Mouse (Mus musculus): ENCODE measurements around the gene Slc30a7. TPM values are rescaled to one million over a fixed set of nuclear protein-coding genes. Genes with fewer than 3 reads are reported as not detected.
A peak's percentile ranks its signal among the peaks of the same experiment; 100 is the strongest.

Gene Slc30a7
- total RNA-seq, 2 experiments from 2014 or later = 24.9 to 29.3 TPM

DNA sequence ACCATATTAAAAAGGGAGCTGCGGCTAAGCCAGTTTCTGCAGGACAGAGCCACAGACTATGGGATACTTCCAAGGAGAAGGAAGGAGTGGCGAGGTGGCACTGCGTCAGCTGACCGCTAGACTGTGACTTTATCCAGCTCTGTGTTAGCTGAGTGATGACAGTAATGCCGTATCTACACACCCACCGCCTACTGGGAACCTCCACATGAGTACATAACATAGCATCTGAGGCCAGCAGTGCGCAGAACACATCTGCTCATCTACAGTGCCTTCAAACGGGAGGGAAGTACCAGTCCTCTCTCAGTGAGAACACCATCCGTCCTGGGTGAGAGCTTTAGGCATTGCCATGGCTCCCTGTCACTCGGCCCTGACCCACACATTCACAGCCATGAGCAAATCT lies 32.2 kb downstream of the Slc30a7 start:
- no peak for TF ChIP-seq CTCF (conservative IDR thresholded peaks at IDR 0.05)
- Histone ChIP-seq H3K27ac (no peak overlapping the region), H3K4me3 (no peak overlapping the region)
- no peak for DNase-seq (ENCODE audit: low spot score in 2 of 2)

DNA sequence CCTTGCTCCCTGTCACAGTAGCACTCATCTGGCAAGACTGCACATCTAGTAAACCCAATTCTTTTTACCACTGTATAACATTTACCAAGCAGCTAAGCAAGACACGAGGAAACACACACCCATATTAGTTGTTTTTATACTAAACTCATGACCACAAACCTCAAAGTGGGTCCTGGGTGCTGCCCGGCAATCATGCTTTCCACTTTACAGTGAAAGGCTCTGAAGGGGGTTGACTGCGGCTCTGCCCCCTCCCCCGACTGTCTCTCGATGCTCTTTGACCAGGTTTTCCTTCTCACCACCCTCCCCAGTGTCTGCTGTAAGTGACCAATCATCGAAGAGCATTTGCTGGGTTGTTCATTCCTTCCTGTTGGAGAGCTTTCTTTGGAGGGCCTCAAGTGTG lies 33.0 kb downstream of the Slc30a7 start:
- no peak for DNase-seq (ENCODE audit: low spot score in 2 of 2)
- Histone ChIP-seq H3K4me3 (no peak overlapping the region), H3K27ac (no peak overlapping the region)
- TF ChIP-seq CTCF (conservative IDR thresholded peaks at IDR 0.05) = no peak

DNA sequence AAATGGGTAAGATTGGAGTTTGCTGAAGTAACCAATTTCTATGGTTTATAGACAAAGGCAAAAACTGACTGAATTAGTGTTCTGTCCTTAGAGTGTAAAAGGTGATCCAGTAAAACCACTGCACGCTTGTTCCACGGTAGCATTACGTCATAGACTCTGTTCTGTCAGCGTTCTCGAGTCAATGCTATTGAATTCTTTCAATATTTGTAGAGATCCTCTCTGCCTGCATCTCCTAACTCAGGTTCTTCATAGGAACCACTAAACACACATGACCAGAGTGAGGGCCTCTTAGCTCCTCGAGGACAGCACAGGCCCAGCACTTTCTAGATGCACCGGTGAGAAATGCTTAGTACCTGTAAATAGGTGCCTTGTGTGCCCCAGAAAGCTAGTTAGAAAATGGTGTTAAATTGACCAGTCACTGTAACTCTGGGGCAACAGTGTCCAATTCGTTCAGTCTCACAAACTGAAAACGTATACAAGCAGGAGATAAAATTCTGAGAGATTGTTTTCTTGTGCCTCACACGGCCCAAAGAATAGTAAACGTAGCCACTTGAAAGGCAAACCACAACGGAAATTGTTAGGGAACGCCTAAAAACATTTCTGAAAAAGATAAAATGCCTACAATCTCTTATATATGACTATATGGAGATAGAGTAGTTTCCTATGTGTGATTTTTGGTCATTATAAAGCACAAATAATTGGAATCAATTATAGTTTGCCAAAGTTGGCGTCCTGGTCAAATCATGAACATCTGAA lies 35.1 kb downstream of the Slc30a7 start:
- H3K4me3 ChIP-seq = no peak overlapping the region
- H3K27ac ChIP-seq = no peak overlapping the region
- TF ChIP-seq CTCF (conservative IDR thresholded peaks at IDR 0.05) = no peak
- DNase-seq (ENCODE audit: low spot score in 2 of 2) = no peak

GRCm38 (mm10) chr3:115971045-115971785 lies 36.0 kb downstream of the Slc30a7 start:
- no peak for DNase-seq (ENCODE audit: low spot score in 2 of 2)
- no peak for TF ChIP-seq CTCF (conservative IDR thresholded peaks at IDR 0.05)
- no peak overlapping the region for H3K27ac ChIP-seq
- no peak overlapping the region for H3K4me3 ChIP-seq

DNA sequence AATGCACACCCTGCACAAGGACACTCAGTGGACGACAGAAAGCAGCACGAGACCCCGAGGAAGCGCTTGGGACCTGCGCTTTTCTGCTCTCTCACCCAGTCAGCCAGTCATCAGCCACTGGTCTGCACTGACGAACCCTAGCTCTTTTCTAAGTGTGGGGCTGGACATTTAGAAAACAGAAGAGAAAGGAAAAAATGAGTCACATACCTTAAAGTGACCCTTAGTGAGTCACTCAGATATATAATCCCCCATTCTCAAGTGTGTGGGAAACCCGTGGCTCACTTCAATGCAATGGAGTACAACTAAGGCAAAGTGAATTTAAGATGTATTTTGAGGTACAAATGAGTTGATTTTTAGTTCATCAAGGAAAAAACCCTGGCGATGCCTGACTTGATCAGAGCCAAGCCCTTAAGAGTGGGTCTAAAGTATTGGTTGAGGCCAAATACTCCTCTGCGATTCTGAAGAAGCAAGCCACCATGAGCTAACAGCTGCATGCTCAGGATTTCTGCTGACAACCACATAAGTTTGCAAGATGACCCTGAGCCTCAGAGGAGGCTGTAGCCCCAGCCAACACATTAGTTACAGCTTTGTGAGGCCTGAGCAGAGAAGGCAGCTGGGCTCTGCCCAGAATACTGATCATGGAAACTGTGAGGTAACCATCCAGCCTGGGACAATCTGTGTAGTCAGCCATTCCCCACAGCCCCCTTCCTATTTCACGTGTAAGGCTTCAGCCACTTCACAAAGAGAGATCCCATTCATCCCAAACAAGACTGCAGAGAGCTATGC lies 38.3 kb downstream of the Slc30a7 start:
- no peak for TF ChIP-seq CTCF (conservative IDR thresholded peaks at IDR 0.05)
- Histone ChIP-seq H3K4me3 (no peak overlapping the region), H3K27ac (peak overlapping the region; percentile 32; the same call in 1 of the 2 replicates)
- DNase-seq (ENCODE audit: low spot score in 2 of 2) = no peak

DNA sequence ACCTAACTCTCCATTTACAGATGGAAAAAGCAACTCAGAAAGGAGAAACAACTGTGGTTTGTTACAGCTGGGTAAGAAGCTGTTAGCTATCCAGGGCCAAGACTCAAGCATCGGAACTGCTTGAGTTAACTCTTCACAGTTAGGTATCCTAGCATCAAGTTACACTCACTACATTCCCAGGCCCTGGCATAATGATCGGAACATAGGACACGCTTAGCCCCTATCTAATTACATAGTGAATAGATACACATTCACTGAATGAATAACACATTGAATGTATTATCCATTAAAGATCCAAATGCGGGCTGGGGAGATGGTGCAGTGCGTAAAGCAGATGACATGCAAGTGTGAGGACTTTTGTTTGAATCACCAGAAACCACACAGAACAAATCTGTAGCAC lies 43.1 kb downstream of the Slc30a7 start:
- DNase-seq (ENCODE audit: low spot score in 2 of 2) = no peak
- Histone ChIP-seq H3K4me3 (no peak overlapping the region), H3K27ac (no peak overlapping the region)
- TF ChIP-seq CTCF (conservative IDR thresholded peaks at IDR 0.05) = no peak

GRCm38 (mm10) chr3:115963597-115963996 lies 43.6 kb downstream of the Slc30a7 start:
- H3K4me3 ChIP-seq = no peak overlapping the region
- no peak overlapping the region for H3K27ac ChIP-seq
- DNase-seq (ENCODE audit: low spot score in 2 of 2) = no peak
- no peak for TF ChIP-seq CTCF (conservative IDR thresholded peaks at IDR 0.05)

DNA sequence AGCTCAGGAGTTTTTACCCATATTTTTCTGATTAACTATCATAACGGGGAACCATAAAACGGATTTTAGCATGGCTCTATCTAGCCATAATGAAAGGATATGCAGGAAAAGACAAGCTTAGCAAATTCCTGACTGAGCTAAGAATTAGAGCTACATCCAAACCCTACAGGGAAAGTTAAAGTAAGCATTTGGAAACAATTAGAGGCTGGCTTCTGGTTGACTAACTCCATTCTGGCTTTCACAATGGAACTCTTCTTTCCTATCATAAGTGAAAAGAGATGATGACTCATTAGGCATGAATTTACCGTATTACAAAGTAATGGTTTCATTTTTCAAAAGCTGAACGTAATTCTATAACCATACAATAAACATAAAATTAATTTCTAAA lies 45.2 kb downstream of the Slc30a7 start:
- DNase-seq (ENCODE audit: low spot score in 2 of 2) = no peak
- H3K27ac ChIP-seq = no peak overlapping the region
- no peak overlapping the region for H3K4me3 ChIP-seq
- no peak for TF ChIP-seq CTCF (conservative IDR thresholded peaks at IDR 0.05)

GRCm38 (mm10) chr3:115961311-115962027 lies 45.7 kb downstream of the Slc30a7 start:
- TF ChIP-seq CTCF (conservative IDR thresholded peaks at IDR 0.05) = no peak
- H3K4me3 ChIP-seq = no peak overlapping the region
- no peak for DNase-seq (ENCODE audit: low spot score in 2 of 2)
- H3K27ac ChIP-seq = no peak overlapping the region

GRCm38 (mm10) chr3:115957223-115957622 lies 50.0 kb downstream of the Slc30a7 start:
- no peak for TF ChIP-seq CTCF (conservative IDR thresholded peaks at IDR 0.05)
- H3K4me3 ChIP-seq = no peak overlapping the region
- no peak for DNase-seq (ENCODE audit: low spot score in 2 of 2)
- H3K27ac ChIP-seq = no peak overlapping the region

GRCm38 (mm10) chr3:115953088-115953487 lies 54.1 kb downstream of the Slc30a7 start:
- Histone ChIP-seq H3K4me3 (no peak overlapping the region), H3K27ac (no peak overlapping the region)
- no peak for TF ChIP-seq CTCF (conservative IDR thresholded peaks at IDR 0.05)
- DNase-seq (ENCODE audit: low spot score in 2 of 2) = no peak

DNA sequence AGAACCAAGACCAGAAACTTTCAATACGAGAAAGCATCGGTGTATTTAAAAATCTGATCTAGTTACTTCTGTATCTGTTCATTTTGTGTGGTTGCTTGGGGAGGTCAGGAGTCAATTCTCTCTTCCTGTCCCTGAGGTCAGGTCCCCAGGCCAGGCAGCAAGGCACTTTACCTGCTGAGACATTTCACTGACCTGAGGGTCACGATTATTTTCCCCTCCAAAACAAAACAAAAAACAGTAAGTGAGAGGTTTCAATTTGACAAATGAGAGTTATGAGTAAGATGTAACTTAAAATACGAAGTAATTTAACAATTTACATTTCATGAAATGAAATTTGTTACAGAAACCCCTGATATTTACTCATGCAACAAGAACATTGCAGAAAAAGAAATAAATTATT lies 54.9 kb downstream of the Slc30a7 start:
- DNase-seq (ENCODE audit: low spot score in 2 of 2) = no peak
- Histone ChIP-seq H3K4me3 (no peak overlapping the region), H3K27ac (no peak overlapping the region)
- no peak for TF ChIP-seq CTCF (conservative IDR thresholded peaks at IDR 0.05)
